Mouse (Mus musculus) hindbrain, embryonic 13.5 days (tissue): ENCODE data around the gene Tubgcp2. TPM values are rescaled to one million over a fixed set of nuclear protein-coding genes. Genes with fewer than 3 reads are reported as not detected.

Source experiments
- ATAC-seq: fragments of 200-750 bp; cut with Nextera tagmentation; 2 replicates; pipeline ENCODE4 v1.8.0; 2017; ENCODE audit warnings: moderate TSS enrichment; ENCODE audit not compliant: low FRiP score
- H3K27ac ChIP-seq: fragments of 300-500 bp; sonication (generic); 2 replicates; pipeline ENCODE4 v1.5.1; 2015; ENCODE audit warnings: inconsistent platforms, mild to moderate bottlenecking, moderate library complexity
- H3K27me3 ChIP-seq: fragments of 300-500 bp; sonication (generic); 2 replicates; pipeline ENCODE4 v1.6.1; 2015; ENCODE audit warnings: mild to moderate bottlenecking, inconsistent platforms
- H3K36me3 ChIP-seq: fragments of 300-500 bp; sonication (generic); 2 replicates; pipeline ENCODE4 v1.6.1; 2015; ENCODE audit warnings: mild to moderate bottlenecking, inconsistent platforms
- H3K4me1 ChIP-seq: fragments of 300-500 bp; sonication (generic); replicated peaks from 2 replicates; pipeline ENCODE4 v1.6.1; 2015; ENCODE audit warnings: inconsistent platforms
- H3K4me2 ChIP-seq: fragments of 300-500 bp; sonication (generic); 2 replicates; pipeline ENCODE4 v1.6.1; 2015; ENCODE audit warnings: inconsistent platforms, mild to moderate bottlenecking, moderate library complexity
- H3K4me3 ChIP-seq: fragments of 300-500 bp; sonication (generic); 2 replicates; pipeline ENCODE4 v1.5.1; 2015; ENCODE audit warnings: mild to moderate bottlenecking, inconsistent platforms
- H3K9ac ChIP-seq: fragments of 300-500 bp; sonication (generic); 2 replicates; pipeline ENCODE4 v1.6.1; 2015; ENCODE audit warnings: mild to moderate bottlenecking, inconsistent platforms
- H3K9me3 ChIP-seq: fragments of 300-500 bp; sonication (generic); 2 replicates; pipeline ENCODE4 v1.6.1; 2016; ENCODE audit warnings: inconsistent platforms
- WGBS: fragments of 180-500 bp; shearing (Covaris S2); methylation state at CpG from one replicate; pipeline ENCODE4 v1.1.7; 2015; 5-methylcytosine and 5-hydroxymethylcytosine counted together
- polyA plus RNA-seq: library from polyadenylated mRNA; unstranded; fragments of >200 nt; fragmentation: Nextera tagmentation; extraction: Ambion mirVana; gene quantifications from 2 replicates; pipeline ENCODE4 v1.2.1, GENCODE M21; 2015

Gene Tubgcp2
- polyA plus RNA-seq, 1 experiment from 2014 or later: 55.8 TPM

- H3K36me3 ChIP-seq: peaks cover 49% of the 10 kb centered on the region
- WGBS: 20% methylated on average over 7 of the region's 7 CpGs
- H3K9me3 ChIP-seq: no peaks in the 10 kb centered on the region
- peak overlapping the region; percentile 89 for H3K4me3 ChIP-seq
- H3K4me1 ChIP-seq: peaks cover 27% of the 10 kb centered on the region
- H3K27ac ChIP-seq: no peak overlapping the region; the same call in 1 of the 2 replicates
- no peaks in the 10 kb centered on the region for H3K27me3 ChIP-seq
- H3K9ac ChIP-seq: peak overlapping the region; percentile 92
- H3K4me2 ChIP-seq: peak overlapping the region; percentile 86
- ATAC-seq: no peak
Measured at GRCm38 (mm10) chr7:140035456-140035855, 1.0 kb downstream of the Tubgcp2 start.

GRCm38 (mm10) chr7:140033386-140033785 is 3.1 kb downstream of the Tubgcp2 start:
- ATAC-seq: no peak
- Histone ChIP-seq H3K4me3 (no peak overlapping the region), H3K4me1 (peaks cover 27% of the 10 kb centered on the region), H3K9me3 (no peaks in the 10 kb centered on the region), H3K27me3 (no peaks in the 10 kb centered on the region), H3K27ac (no peak overlapping the region), H3K36me3 (peaks cover 56% of the 10 kb centered on the region), H3K9ac (no peak overlapping the region), H3K4me2 (no peak overlapping the region)
- WGBS: 98% methylated on average over 9 of the region's 9 CpGs

- H3K36me3 ChIP-seq: peaks cover 63% of the 10 kb centered on the region
- no peak overlapping the region for H3K27ac ChIP-seq
- WGBS: 95% methylated on average over 10 of the region's 10 CpGs
- no peak overlapping the region for H3K9ac ChIP-seq
- H3K9me3 ChIP-seq: no peaks in the 10 kb centered on the region
- ATAC-seq: no peak
- H3K4me3 ChIP-seq: no peak overlapping the region
- peaks cover 24% of the 10 kb centered on the region for H3K4me1 ChIP-seq
- H3K4me2 ChIP-seq: no peak overlapping the region
- H3K27me3 ChIP-seq: no peaks in the 10 kb centered on the region
Measured at GRCm38 (mm10) chr7:140032366-140032765, 4.1 kb downstream of the Tubgcp2 start.

GRCm38 (mm10) chr7:140031771-140032170 is 4.7 kb downstream of the Tubgcp2 start:
- 94% methylated on average over 12 of the region's 12 CpGs for WGBS
- peaks cover 63% of the 10 kb centered on the region for H3K36me3 ChIP-seq
- H3K9ac ChIP-seq: no peak overlapping the region
- no peak overlapping the region for H3K4me3 ChIP-seq
- H3K4me2 ChIP-seq: no peak overlapping the region
- H3K4me1 ChIP-seq: peaks cover 18% of the 10 kb centered on the region
- no peak for ATAC-seq
- no peaks in the 10 kb centered on the region for H3K9me3 ChIP-seq
- H3K27ac ChIP-seq: no peak overlapping the region
- no peaks in the 10 kb centered on the region for H3K27me3 ChIP-seq

GRCm38 (mm10) chr7:140011336-140011735 is 25.1 kb downstream of the Tubgcp2 start:
- Histone ChIP-seq H3K9ac (no peak overlapping the region), H3K27me3 (no peaks in the 10 kb centered on the region), H3K4me2 (no peak overlapping the region), H3K4me1 (no peaks in the 10 kb centered on the region), H3K36me3 (peaks cover 35% of the 10 kb centered on the region), H3K9me3 (no peaks in the 10 kb centered on the region), H3K4me3 (no peak overlapping the region), H3K27ac (no peak overlapping the region)
- WGBS: 96% methylated on average over 17 of the region's 17 CpGs
- no peak for ATAC-seq

- Histone ChIP-seq H3K9me3 (no peaks in the 10 kb centered on the region), H3K4me3 (no peak overlapping the region), H3K4me2 (no peak overlapping the region), H3K27me3 (no peaks in the 10 kb centered on the region), H3K9ac (no peak overlapping the region), H3K4me1 (no peaks in the 10 kb centered on the region), H3K27ac (no peak overlapping the region), H3K36me3 (peaks cover 58% of the 10 kb centered on the region)
- WGBS: 98% methylated on average over 9 of the region's 9 CpGs
- no peak for ATAC-seq
Measured at GRCm38 (mm10) chr7:140007781-140008180, 28.7 kb downstream of the Tubgcp2 start.

- no peak overlapping the region for H3K4me2 ChIP-seq
- no peaks in the 10 kb centered on the region for H3K9me3 ChIP-seq
- no peak overlapping the region for H3K27ac ChIP-seq
- no peaks in the 10 kb centered on the region for H3K27me3 ChIP-seq
- 96% methylated on average over 9 of the region's 9 CpGs for WGBS
- no peaks in the 10 kb centered on the region for H3K4me1 ChIP-seq
- H3K4me3 ChIP-seq: no peak overlapping the region
- H3K36me3 ChIP-seq: peaks cover 64% of the 10 kb centered on the region
- no peak for ATAC-seq
- H3K9ac ChIP-seq: no peak overlapping the region
Measured at GRCm38 (mm10) chr7:140006861-140007611, 29.4 kb downstream of the Tubgcp2 start.

- no peak overlapping the region for H3K27ac ChIP-seq
- H3K36me3 ChIP-seq: peaks cover 75% of the 10 kb centered on the region
- H3K4me1 ChIP-seq: no peaks in the 10 kb centered on the region
- no peak for ATAC-seq
- H3K4me3 ChIP-seq: no peak overlapping the region
- H3K27me3 ChIP-seq: no peaks in the 10 kb centered on the region
- no peak overlapping the region for H3K4me2 ChIP-seq
- H3K9me3 ChIP-seq: no peaks in the 10 kb centered on the region
- no peak overlapping the region for H3K9ac ChIP-seq
- WGBS: 90% methylated on average over 8 of the region's 8 CpGs
Measured at GRCm38 (mm10) chr7:140004666-140005065, 31.8 kb downstream of the Tubgcp2 start.

GRCm38 (mm10) chr7:140001086-140001740 is 35.3 kb downstream of the Tubgcp2 start:
- no peak overlapping the region for H3K4me3 ChIP-seq
- ATAC-seq: no peak
- H3K27ac ChIP-seq: no peak overlapping the region
- no peak overlapping the region for H3K4me2 ChIP-seq
- no peak overlapping the region for H3K9ac ChIP-seq
- H3K9me3 ChIP-seq: no peaks in the 10 kb centered on the region
- peaks cover 90% of the 10 kb centered on the region for H3K36me3 ChIP-seq
- no peaks in the 10 kb centered on the region for H3K4me1 ChIP-seq
- no peaks in the 10 kb centered on the region for H3K27me3 ChIP-seq
- WGBS: 71% methylated on average over 12 of the region's 12 CpGs

- Histone ChIP-seq H3K4me3 (no peak overlapping the region), H3K36me3 (peaks cover 90% of the 10 kb centered on the region), H3K9ac (no peak overlapping the region), H3K4me1 (no peaks in the 10 kb centered on the region), H3K9me3 (no peaks in the 10 kb centered on the region), H3K27me3 (no peaks in the 10 kb centered on the region), H3K27ac (no peak overlapping the region), H3K4me2 (no peak overlapping the region)
- no peak for ATAC-seq
- 94% methylated on average over 13 of the region's 13 CpGs for WGBS
Measured at GRCm38 (mm10) chr7:139998691-139999350, 37.6 kb downstream of the Tubgcp2 start.

GRCm38 (mm10) chr7:139994676-139995075 is 41.8 kb downstream of the Tubgcp2 start:
- 37% methylated on average over 3 of the region's 3 CpGs for WGBS
- Histone ChIP-seq H3K4me2 (no peak overlapping the region), H3K27ac (no peak overlapping the region), H3K4me3 (no peak overlapping the region), H3K9ac (no peak overlapping the region), H3K27me3 (no peaks in the 10 kb centered on the region), H3K9me3 (no peaks in the 10 kb centered on the region), H3K4me1 (no peaks in the 10 kb centered on the region), H3K36me3 (peaks cover 60% of the 10 kb centered on the region)
- ATAC-seq: no peak

GRCm38 (mm10) chr7:139994202-139994601 is 42.3 kb downstream of the Tubgcp2 start:
- no peak for ATAC-seq
- H3K27me3 ChIP-seq: no peaks in the 10 kb centered on the region
- no peak overlapping the region for H3K4me2 ChIP-seq
- H3K9me3 ChIP-seq: no peaks in the 10 kb centered on the region
- H3K27ac ChIP-seq: no peak overlapping the region
- peaks cover 55% of the 10 kb centered on the region for H3K36me3 ChIP-seq
- WGBS: 83% methylated on average over 4 of the region's 4 CpGs
- H3K4me3 ChIP-seq: no peak overlapping the region
- H3K9ac ChIP-seq: no peak overlapping the region
- no peaks in the 10 kb centered on the region for H3K4me1 ChIP-seq
